Mouse (Mus musculus) fat pad, adult 2 months (tissue): Measurements from ENCODE around the gene Gm4767.
"Not testable (repeated sequence)": the region's sequence is repeated elsewhere in the genome, so short reads cannot be mapped to it uniquely, and the experiment has no call there.

Experiments
- DNase-seq: peaks from one replicate; pipeline ENCODE4 v3.0.0-alpha.2; 2011; ENCODE audit warnings: low read depth, low spot score; ENCODE audit errors: extremely low read depth

The Gm4767 gene

DNA sequence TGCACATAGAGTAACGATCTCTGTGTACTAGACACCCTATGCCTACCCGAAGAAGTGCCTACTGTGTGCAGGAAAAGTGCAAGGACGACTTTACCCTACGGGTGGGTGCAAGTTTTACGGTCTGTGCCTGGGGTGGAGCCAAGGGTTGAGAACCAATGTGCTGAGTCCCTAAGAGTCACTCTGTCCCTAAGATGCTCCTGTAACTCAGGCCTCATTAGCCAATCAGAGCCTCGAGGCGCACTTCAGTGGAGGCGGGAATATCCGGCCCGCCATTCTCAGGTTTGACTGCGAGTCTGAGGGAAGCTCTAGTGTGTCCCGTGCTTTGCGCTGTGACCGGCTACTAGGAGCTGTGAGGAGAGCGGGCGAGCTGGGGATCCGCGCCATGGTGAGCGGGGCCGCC lies at the start of gene Gm4767:
Gene Gm4767, plus strand, starts transcription at position 288 of the 400 bp plus-strand sequence.
- DNase-seq: not testable (repeated sequence)

- not testable (repeated sequence) for DNase-seq
These were observed 41.2 kb upstream of the Gm4767 start, which contains the start of gene Gm3055 for GRCm38 (mm10) chr10:81770506-81771403. Gm3055 (minus strand) TSS chr10:81771161.

DNA sequence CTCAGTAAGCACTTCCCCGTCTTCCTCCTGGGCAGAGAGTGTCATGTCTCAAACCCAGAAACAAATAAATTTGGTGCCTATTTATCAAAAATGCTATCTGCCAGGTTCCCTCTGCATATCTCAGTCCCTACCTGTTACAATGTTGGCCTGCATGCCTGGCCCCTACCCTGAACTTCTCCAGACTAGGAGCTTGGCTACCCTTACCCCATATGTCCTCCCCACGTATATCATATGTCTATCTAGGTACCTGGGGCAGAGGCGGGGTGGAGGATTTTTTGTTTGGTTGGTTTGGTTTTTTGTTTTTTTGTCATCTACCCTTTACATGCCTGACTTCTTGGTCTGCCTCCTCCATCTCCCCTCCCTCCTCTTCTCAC lies 40.6 kb upstream of the Gm4767 start:
- DNase-seq: not testable (repeated sequence)

DNA sequence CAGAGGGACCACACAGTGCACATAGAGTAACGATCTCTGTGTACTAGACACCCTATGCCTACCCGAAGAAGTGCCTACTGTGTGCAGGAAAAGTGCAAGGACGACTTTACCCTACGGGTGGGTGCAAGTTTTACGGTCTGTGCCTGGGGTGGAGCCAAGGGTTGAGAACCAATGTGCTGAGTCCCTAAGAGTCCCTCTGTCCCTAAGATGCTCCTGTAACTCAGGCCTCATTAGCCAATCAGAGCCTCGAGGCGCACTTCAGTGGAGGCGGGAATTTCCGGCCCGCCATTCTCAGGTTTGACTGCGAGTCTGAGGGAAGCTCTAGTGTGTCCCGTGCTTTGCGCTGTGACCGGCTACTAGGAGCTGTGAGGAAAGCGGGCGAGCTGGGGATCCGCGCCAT lies 34.2 kb downstream of the Gm4767 start:
- not testable (repeated sequence) for DNase-seq

- DNase-seq: not testable (repeated sequence)
These were observed 51.7 kb downstream of the Gm4767 start, which contains the start of gene Gm32687 for GRCm38 (mm10) chr10:81863409-81864407. Gm32687 (plus strand) TSS chr10:81863934.
